Mouse (Mus musculus): ENCODE data around the gene Csf3. TPM values are rescaled to one million over a fixed set of nuclear protein-coding genes. Genes with fewer than 3 reads are reported as not detected.
"Not testable (repeated sequence)": the region's sequence is repeated elsewhere in the genome, so short reads cannot be mapped to it uniquely, and the experiment has no call there.

The Csf3 gene
- polyA plus RNA-seq, 1 experiment = not detected

DNA sequence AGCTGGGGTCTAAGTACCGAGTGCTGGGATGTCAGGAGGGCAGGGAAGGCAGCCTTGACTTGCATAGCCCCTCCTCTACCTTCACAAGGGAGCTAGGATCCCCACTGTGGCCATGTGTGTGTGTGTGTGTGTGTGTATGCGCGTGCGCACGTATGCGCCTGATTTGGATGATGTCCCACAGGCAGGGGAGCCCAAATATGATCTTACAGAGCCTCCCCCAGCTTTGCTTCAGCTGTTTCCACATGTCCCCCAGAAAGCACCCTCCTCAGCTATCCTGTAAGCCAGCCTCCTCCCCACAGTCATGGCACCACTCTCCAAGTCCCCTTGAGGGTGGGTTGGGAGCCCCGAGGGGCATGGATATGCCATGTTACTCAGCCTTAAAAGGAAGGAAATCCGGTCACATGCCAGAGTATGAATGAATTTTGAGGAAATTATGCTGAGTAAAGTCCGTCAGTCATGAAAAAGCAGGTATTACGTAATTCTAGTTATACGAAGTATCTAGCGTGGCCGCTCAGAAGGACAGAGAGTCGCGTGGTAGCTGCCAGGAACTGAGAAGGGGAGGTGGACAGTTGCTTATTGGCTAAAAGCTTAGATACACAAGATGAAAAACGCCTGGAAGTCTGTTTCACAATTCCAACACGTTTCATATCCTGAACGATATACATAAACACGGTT is 7.4 kb downstream of the Csf3 start:
- TF ChIP-seq CTCF (IDR thresholded peaks at IDR 0.05; ENCODE audit: low read depth, low read length) (no peak), POLR2A (IDR thresholded peaks at IDR 0.05; ENCODE audit: borderline replicate concordance, low read depth, low read length) (no peak)
- H3K27ac ChIP-seq (ENCODE audit: insufficient read depth, low read depth, low read length) = peak overlapping the region; percentile 79

DNA sequence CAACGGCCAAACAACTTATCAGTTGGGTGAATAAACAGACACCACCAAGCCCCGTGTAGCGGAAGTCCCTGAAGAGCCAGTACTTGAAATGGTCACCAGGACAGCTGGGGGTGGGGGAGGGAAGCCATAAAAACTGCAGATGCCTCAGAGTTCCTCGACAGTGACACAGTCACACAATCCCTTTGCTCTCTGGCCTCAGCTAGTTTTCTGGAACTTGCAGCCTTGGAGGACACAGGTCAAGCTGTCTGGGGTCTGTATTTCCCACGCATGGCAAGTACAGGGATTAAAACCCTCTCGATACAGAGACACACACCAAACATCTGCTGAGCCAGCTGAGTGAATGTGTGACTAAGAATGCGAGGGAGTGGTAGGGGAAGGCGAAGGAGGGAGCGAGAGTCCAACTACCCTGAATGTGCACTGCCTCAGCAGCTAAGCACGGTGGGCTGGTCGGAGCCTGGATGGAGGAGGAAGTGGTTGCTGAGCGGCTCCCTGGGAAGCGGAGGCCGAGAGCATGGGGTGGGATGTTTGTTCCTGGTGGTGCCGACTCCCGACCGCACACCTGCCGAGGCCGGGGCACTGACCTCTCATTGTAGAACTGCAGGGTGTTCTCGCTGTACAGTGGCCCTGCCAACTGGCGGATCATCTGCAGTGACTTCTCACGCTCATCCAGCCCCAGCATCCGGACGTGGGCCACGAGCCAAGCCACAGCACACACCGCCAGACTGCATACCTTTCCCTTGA is 8.1 kb downstream of the Csf3 start:
- H3K27ac ChIP-seq (ENCODE audit: insufficient read depth, low read depth, low read length) = peak overlapping the region; percentile 79
- TF ChIP-seq POLR2A (IDR thresholded peaks at IDR 0.05; ENCODE audit: borderline replicate concordance, low read depth, low read length) = no peak
- H3K4me3 ChIP-seq (ENCODE audit: insufficient read depth, low read length) = peak overlapping the region; percentile 35
- H3K4me1 ChIP-seq (ENCODE audit: control insufficient read depth, insufficient read depth, low read length) = peaks cover 46% of the 10 kb centered on the region

More for the DNA sequence above, 7.4 kb downstream of the Csf3 start:
- Histone ChIP-seq H3K4me1 (ENCODE audit: control insufficient read depth, insufficient read depth, low read length) (peaks cover 46% of the 10 kb centered on the region), H3K4me3 (ENCODE audit: insufficient read depth, low read length) (peak overlapping the region; percentile 35)

DNA sequence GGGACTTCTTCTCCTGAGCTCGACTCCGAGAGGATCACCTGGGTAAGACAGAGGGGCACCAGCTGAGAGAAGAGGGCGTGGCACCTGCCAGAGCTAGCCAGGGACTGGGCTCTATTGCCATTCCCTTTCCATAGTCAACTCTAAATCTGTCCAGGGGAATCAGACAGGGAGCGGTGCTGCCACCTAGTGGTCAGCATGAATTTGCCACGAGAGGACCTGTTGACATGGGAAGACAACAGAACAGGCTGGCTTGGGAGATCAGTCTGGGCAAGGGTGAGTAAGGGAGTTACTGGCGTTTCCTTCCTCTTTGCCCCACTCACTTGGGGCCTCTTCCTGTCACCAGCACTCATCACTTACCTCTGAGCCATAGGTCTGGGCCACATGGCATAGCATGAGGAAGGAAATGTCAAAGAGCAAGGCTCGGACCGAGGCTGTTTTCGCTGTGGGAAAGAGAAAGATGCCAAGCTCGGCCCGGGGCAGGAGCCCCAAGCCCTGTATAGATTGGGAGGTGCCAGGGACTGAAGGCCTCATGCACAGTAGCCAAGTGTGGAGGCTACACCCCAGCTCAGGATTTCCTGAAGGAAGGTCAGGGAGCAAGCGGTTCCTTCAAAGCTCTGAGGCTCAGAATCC is 9.5 kb downstream of the Csf3 start:
- TF ChIP-seq POLR2A (IDR thresholded peaks at IDR 0.05; ENCODE audit: borderline replicate concordance, low read depth, low read length) (no peak), CTCF (IDR thresholded peaks at IDR 0.05; ENCODE audit: low read depth, low read length) (peak; percentile 82)
- peak overlapping the region; percentile 75 for H3K27ac ChIP-seq (ENCODE audit: insufficient read depth, low read depth, low read length)
- H3K4me1 ChIP-seq (ENCODE audit: control insufficient read depth, insufficient read depth, low read length) = peaks cover 46% of the 10 kb centered on the region
- H3K4me3 ChIP-seq (ENCODE audit: insufficient read depth, low read length) = peak overlapping the region; percentile 6; the same call in 1 of the 2 replicates

DNA sequence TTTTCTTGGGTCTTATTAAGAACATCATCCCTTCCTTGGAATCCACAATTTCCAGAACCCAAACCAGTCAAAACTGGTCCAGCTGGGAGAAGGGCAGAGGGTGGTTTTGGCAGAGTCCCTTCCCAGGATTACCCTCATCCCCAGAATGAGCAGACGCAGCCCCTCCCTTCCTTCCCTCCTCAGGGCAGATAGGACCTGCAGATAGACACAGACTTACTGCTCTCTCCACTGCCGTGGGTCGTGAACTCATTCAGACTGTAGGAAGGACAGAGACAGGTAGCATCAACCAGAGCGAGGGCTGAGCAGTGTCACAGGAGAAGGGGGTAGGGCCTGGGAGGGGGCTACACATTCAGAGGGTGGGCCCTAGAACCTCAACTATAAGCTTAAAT is 10.0 kb downstream of the Csf3 start:
- no peak overlapping the region for H3K4me3 ChIP-seq (ENCODE audit: insufficient read depth, low read length)
- H3K4me1 ChIP-seq (ENCODE audit: control insufficient read depth, insufficient read depth, low read length) = peaks cover 42% of the 10 kb centered on the region
- peak overlapping the region; percentile 75 for H3K27ac ChIP-seq (ENCODE audit: insufficient read depth, low read depth, low read length)
- TF ChIP-seq POLR2A (IDR thresholded peaks at IDR 0.05; ENCODE audit: borderline replicate concordance, low read depth, low read length) (no peak), CTCF (IDR thresholded peaks at IDR 0.05; ENCODE audit: low read depth, low read length) (no peak)

DNA sequence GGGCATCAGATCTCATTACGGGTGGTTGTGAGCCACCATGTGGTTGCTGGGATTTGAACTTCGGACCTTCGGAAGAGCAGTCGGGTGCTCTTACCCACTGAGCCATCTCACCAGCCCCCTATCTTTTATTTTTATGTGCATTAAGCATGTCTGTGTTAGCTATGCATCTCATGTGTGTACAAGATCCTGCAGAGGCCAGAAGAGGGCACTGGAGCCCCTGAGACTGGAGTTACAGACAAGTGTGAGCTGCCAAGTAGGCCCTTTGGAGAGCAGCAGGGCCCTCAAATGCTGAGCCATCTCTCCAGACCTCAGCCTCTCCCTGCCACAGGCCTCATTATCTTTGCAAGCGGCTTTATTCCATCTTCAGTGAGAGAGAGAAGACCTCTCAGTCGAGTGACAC is 10.9 kb downstream of the Csf3 start:
- not testable (repeated sequence) for H3K27ac ChIP-seq (ENCODE audit: insufficient read depth, low read depth, low read length); H3K4me3 ChIP-seq (ENCODE audit: insufficient read depth, low read length)
- H3K4me1 ChIP-seq (ENCODE audit: control insufficient read depth, insufficient read depth, low read length) = peaks cover 34% of the 10 kb centered on the region

DNA sequence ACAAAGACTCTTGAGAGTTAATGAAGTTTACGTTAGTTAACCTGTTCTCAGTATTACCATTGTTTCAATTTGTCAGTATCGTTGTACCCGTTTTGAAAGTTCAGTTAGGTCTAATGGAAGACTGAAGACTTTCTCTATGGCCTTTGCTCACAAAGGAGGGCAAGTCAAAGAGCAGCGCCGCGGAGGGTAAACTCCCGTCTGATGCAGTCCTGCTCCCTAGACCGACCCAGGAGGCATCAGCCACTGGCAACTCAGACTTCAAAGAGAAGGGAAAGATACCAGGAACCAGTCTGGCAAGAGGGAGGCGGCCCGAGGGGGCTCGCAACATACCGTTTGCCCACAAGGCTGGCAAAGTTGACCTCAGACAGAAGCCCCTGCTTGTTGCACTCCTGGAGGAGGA is 12.6 kb downstream of the Csf3 start:
- Histone ChIP-seq H3K4me1 (ENCODE audit: control insufficient read depth, insufficient read depth, low read length) (peaks cover 22% of the 10 kb centered on the region), H3K4me3 (ENCODE audit: insufficient read depth, low read length) (no peak overlapping the region), H3K27ac (ENCODE audit: insufficient read depth, low read depth, low read length) (no peak overlapping the region)
- TF ChIP-seq POLR2A (IDR thresholded peaks at IDR 0.05; ENCODE audit: borderline replicate concordance, low read depth, low read length) (no peak), CTCF (IDR thresholded peaks at IDR 0.05; ENCODE audit: low read depth, low read length) (no peak)

DNA sequence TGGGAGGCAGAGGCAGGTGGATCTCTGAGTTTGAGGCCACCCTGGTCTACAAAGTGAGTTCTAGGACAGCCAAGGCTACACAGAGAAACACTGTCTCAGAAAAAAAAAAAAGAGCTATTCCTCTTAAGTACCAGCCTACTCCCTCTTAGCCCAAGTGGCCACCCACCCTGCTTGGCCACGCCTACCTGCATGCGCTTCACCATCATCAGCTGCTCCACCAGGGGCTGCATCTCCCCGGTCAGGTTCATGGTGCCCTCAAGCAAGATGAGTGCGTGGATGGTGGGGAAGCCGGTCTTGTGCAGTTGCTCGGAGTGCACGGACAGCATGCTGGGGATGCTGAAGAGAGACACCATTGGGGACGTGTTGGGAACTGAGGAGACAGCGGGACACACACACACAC is 14.9 kb downstream of the Csf3 start:
- TF ChIP-seq CTCF (IDR thresholded peaks at IDR 0.05; ENCODE audit: low read depth, low read length) = no peak
- TF ChIP-seq POLR2A (IDR thresholded peaks at IDR 0.05; ENCODE audit: borderline replicate concordance, low read depth, low read length) = no peak
- Histone ChIP-seq H3K4me1 (ENCODE audit: control insufficient read depth, insufficient read depth, low read length) (peaks cover 6% of the 10 kb centered on the region), H3K4me3 (ENCODE audit: insufficient read depth, low read length) (no peak overlapping the region), H3K27ac (ENCODE audit: insufficient read depth, low read depth, low read length) (no peak overlapping the region)

DNA sequence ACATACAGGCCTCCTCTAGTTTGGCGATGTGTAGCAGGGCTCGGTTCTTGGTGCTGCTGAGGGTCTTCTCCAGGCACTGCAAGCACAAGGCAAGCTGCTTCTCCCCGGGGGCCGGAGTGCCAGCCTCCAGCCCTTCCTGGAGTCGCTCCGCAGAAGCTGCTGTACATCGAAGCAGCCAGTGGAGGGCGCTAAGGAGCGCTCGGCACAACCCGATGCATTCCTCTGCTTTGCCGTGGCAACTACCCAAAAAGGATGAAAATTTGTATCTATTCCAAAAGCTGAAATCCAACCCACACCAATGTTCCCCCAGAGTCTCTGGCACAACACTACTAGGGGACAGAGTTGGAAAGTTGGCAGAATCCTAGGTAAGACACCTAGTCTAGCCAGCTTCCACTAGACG is 16.8 kb downstream of the Csf3 start:
- Histone ChIP-seq H3K27ac (ENCODE audit: insufficient read depth, low read depth, low read length) (no peak overlapping the region), H3K4me1 (ENCODE audit: control insufficient read depth, insufficient read depth, low read length) (no peaks in the 10 kb centered on the region), H3K4me3 (ENCODE audit: insufficient read depth, low read length) (no peak overlapping the region)
- TF ChIP-seq CTCF (IDR thresholded peaks at IDR 0.05; ENCODE audit: low read depth, low read length) = peak; percentile 50
- TF ChIP-seq POLR2A (IDR thresholded peaks at IDR 0.05; ENCODE audit: borderline replicate concordance, low read depth, low read length) = no peak

DNA sequence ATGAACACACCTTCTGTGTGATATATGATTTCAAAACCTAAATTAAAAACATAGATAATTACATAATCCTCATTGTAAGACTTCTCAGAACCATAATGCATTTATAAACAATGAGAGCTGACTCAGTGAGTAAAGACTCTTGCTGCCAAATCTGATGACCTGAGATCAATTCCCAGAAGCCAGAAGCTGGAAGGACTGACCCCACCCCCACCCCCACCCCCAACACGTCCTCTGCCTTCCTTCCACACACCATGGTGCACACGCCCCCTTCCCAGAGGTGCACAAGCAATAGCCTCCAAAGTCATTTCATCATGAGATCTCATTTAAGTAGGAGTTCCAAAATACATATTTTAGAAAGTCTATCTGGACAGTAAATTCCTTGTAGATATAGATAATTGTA is 19.7 kb downstream of the Csf3 start:
- no peak overlapping the region for H3K27ac ChIP-seq (ENCODE audit: insufficient read depth, low read depth, low read length)
- TF ChIP-seq POLR2A (IDR thresholded peaks at IDR 0.05; ENCODE audit: borderline replicate concordance, low read depth, low read length) (no peak), CTCF (IDR thresholded peaks at IDR 0.05; ENCODE audit: low read depth, low read length) (no peak)
- H3K4me1 ChIP-seq (ENCODE audit: control insufficient read depth, insufficient read depth, low read length) = peaks cover 3% of the 10 kb centered on the region; the same call in 1 of the 2 replicates
- no peak overlapping the region for H3K4me3 ChIP-seq (ENCODE audit: insufficient read depth, low read length)
